Mouse (Mus musculus) testis, adult 2 months (tissue): Measurements from ENCODE around the gene Casq2.

Experiments
- CTCF ChIP-seq: fragments of 200-500 bp; IDR thresholded peaks from 2 replicates; pipeline ENCODE4 v1.5.1; 2012; ENCODE audit warnings: low read depth, mild to moderate bottlenecking, inconsistent platforms, low read length, moderate library complexity; ENCODE audit not compliant: control insufficient read depth, insufficient read depth, insufficient replicate concordance
- POLR2A ChIP-seq: fragments of 200-500 bp; IDR thresholded peaks from 2 replicates; pipeline ENCODE4 v1.6.1; 2012; ENCODE audit warnings: low read depth, mild to moderate bottlenecking, inconsistent platforms, low read length, moderate library complexity; ENCODE audit not compliant: control insufficient read depth

DNA sequence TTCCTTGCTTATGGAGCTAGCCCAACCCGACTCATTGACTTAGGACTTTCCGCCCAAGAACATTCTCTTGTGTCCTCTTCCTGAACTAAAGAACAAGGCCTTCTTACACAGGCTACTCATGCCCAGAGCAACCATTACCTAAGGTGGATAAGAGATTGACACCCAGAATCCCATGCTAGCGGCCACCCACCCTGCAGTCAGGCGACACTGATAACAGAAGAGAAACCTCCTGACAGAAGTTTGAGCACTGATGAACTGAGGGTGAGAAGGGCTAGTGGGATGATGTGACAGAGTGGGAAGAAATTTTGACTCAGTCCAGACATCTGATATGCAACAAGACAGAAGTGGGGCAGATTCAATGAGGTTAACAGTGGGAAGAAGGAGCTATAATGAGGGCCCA is 58.2 kb downstream of the Casq2 start:
- no peak for TF ChIP-seq CTCF
- TF ChIP-seq POLR2A, result no peak
